In the genomic region with DNA sequence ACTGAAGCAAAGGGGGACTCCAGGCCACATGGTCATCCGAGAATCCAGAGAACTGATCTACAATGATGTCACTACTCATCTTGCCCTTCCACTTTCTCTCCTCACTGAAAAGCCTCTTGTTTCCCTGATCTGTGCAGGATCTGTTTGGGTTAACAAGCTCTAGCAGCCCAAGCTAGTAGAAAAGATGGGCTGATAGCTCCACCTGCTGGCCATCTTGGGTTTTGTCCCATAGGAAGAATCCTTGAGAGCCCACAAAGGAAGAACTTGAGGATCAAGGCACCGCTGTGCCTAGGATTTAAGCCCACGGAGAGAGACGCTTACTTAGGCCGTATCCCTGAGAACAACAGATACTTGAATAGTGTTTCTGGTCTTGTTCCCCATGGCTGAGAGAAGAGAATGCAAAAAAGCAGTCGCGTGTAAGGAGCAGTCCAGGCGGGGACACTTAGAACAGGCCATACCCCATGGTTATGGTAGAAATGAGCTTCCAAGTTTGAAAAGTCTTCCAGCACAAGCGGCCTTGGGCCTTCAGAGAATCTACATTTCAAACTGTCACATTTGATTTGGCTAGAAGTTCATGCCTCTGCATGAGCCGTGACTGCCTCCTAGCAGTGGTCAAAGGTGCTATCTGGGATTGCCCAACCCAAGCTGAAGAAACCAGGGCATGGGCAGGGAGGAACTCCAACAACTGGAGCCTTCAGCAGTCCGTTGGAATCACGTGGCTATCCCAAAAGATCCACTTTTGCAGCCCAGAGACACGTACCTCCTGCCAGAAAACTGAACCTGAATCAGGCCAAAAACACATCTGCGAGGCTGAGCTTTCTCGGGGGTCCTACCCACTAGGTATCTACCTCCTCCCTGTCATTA, we compare ENCODE assay signal across 8 mouse cellular contexts. TPM values are rescaled to one million over a fixed set of nuclear protein-coding genes. Genes with fewer than 3 reads are reported as not detected.
A peak's percentile ranks its signal among the peaks of the same experiment; 100 is the strongest.
DNase-seq lines count a peak whose midpoint lies in the region; ATAC-seq and TF ChIP-seq lines count a peak whose summit lies in the region.

No protein-coding gene starts in this region.

- WGBS in heart, embryonic 10.5 days, result 6% methylated on average over 15 of the region's 15 CpGs
- WGBS in kidney, embryonic 15.5 days, result 4% methylated on average over 15 of the region's 15 CpGs

- H3K27ac ChIP-seq in bone marrow macrophage, adult 2 months (ENCODE audit: insufficient read depth, low read depth, low read length), result peak overlapping the region; percentile 20; the same call in 1 of the 2 replicates
- H3K27ac ChIP-seq in embryonic fibroblast, embryonic 13.5 days (ENCODE audit: insufficient read depth, low read length), result 0 out of 2 replicates have a peak overlapping the region, but pooled peaks have one; percentile 3
- peak overlapping the region; percentile 89 for H3K27ac ChIP-seq in heart, embryonic 10.5 days
- peak overlapping the region; percentile 80 for H3K27ac ChIP-seq in kidney, embryonic 15.5 days

- H3K9me3 ChIP-seq in heart, embryonic 10.5 days, result no peaks in the 10 kb centered on the region
- no peaks in the 10 kb centered on the region for H3K9me3 ChIP-seq in kidney, embryonic 15.5 days (replicated peaks)

- no peak for TF ChIP-seq POLR2A in bone marrow macrophage, adult 2 months (IDR thresholded peaks at IDR 0.05; ENCODE audit: borderline replicate concordance, low read depth, low read length)
- no peak; the same call in none of the 2 replicates for TF ChIP-seq POLR2A in embryonic fibroblast, embryonic 13.5 days (IDR thresholded peaks at IDR 0.05; ENCODE audit: low read depth, low read length)

- H3K4me2 ChIP-seq in kidney, embryonic 15.5 days, result peak overlapping the region; percentile 74

- H3K27me3 ChIP-seq in heart, embryonic 10.5 days (ENCODE audit: insufficient read depth, poor library complexity, severe bottlenecking), result peaks cover 18% of the 10 kb centered on the region; the same call in 1 of the 2 replicates
- H3K27me3 ChIP-seq in kidney, embryonic 15.5 days, result no peaks in the 10 kb centered on the region

- ATAC-seq in kidney, embryonic 15.5 days (replicated peaks; ENCODE audit: low FRiP score), result peak; percentile 54
- peak; percentile 29; the same call in 1 of the 2 replicates for ATAC-seq in monocyte, adult 5-6 weeks (replicated peaks; ENCODE audit: insufficient number of reproducible peaks, low FRiP score, low TSS enrichment, poor library complexity, severe bottlenecking)

- H3K4me3 ChIP-seq in bone marrow macrophage, adult 2 months (ENCODE audit: insufficient read depth, low read length), result peak overlapping the region; percentile 56
- H3K4me3 ChIP-seq in embryonic fibroblast, embryonic 13.5 days (ENCODE audit: insufficient read depth, low read length), result peak overlapping the region; percentile 7; the same call in 1 of the 2 replicates
- peak overlapping the region; percentile 79 for H3K4me3 ChIP-seq in heart, embryonic 10.5 days
- H3K4me3 ChIP-seq in kidney, embryonic 15.5 days (replicated peaks), result peak overlapping the region; percentile 68

- H3K36me3 ChIP-seq in heart, embryonic 10.5 days, result peaks cover 33% of the 10 kb centered on the region
- peaks cover 30% of the 10 kb centered on the region for H3K36me3 ChIP-seq in kidney, embryonic 15.5 days

- TF ChIP-seq CTCF in bone marrow macrophage, adult 2 months (IDR thresholded peaks at IDR 0.05; ENCODE audit: low read depth, low read length), result 0 out of 2 replicates have a peak, but pooled peaks have one; percentile 41
- no peak for TF ChIP-seq CTCF in embryonic fibroblast, embryonic 13.5 days (IDR thresholded peaks at IDR 0.05; ENCODE audit: borderline replicate concordance, insufficient read depth, low read length)

- peaks cover 16% of the 10 kb centered on the region for H3K4me1 ChIP-seq in bone marrow macrophage, adult 2 months (ENCODE audit: control insufficient read depth, insufficient read depth, low read length)
- no peaks in the 10 kb centered on the region for H3K4me1 ChIP-seq in embryonic fibroblast, embryonic 13.5 days (ENCODE audit: control insufficient read depth, insufficient read depth, low read length)
- peaks cover 35% of the 10 kb centered on the region for H3K4me1 ChIP-seq in heart, embryonic 10.5 days
- peaks cover 45% of the 10 kb centered on the region for H3K4me1 ChIP-seq in kidney, embryonic 15.5 days

- peak overlapping the region; percentile 39 for H3K9ac ChIP-seq in kidney, embryonic 15.5 days

- peak; percentile 85 for DNase-seq in B cell, adult 2 months
- peak; percentile 92 for DNase-seq in heart, embryonic 10.5 days (ENCODE audit: low spot score)
- peak; percentile 88 for DNase-seq in liver
- peak; percentile 83 to 93 for DNase-seq in spleen, postnatal 4 days (ENCODE audit: low spot score in 2 of 2)

RNA-seq across cellular contexts. Expression of a gene that starts 0.6 kb away (rescaled TPM):
- 6.1 and 6.5 TPM in 2 replicates for polyA plus RNA-seq in bone marrow macrophage, adult 2 months (2012; ENCODE audit: insufficient read depth, insufficient read length, missing spikeins)
- 5.1 and 6.3 TPM in 2 replicates for polyA plus RNA-seq in embryonic fibroblast, embryonic 13.5 days (2011; ENCODE audit: insufficient read length, low read depth, missing spikeins)
- 17.3 and 19.4 TPM in 2 replicates for polyA plus RNA-seq in heart, embryonic 10.5 days (2016; fragmentation: Nextera tagmentation; extraction: Ambion mirVana)
- 23.2 and 24.0 TPM in 2 replicates for polyA plus RNA-seq in kidney, embryonic 15.5 days (2015; fragmentation: Nextera tagmentation; extraction: Ambion mirVana)
- 1.6 to 6.2 TPM (median 3.1 TPM) in 3 replicates for total RNA-seq in monocyte, adult 5-6 weeks (2017)

RNA-seq across cellular contexts. Expression of a gene that starts 9.6 kb away (rescaled TPM):
- not detected in 2 replicates for polyA plus RNA-seq in bone marrow macrophage, adult 2 months (2012; ENCODE audit: insufficient read depth, insufficient read length, missing spikeins)
- 0.12 and 0.23 TPM in 2 replicates for polyA plus RNA-seq in embryonic fibroblast, embryonic 13.5 days (2011; ENCODE audit: insufficient read length, low read depth, missing spikeins)
- polyA plus RNA-seq in heart, embryonic 10.5 days (2016; fragmentation: Nextera tagmentation; extraction: Ambion mirVana), result 0.41 and 0.57 TPM in 2 replicates
- polyA plus RNA-seq in kidney, embryonic 15.5 days (2015; fragmentation: Nextera tagmentation; extraction: Ambion mirVana), result 2.6 TPM in 2 replicates
- total RNA-seq in monocyte, adult 5-6 weeks (2017), result not detected in 3 replicates

RNA-seq across cellular contexts. Expression of a gene that starts 20.0 kb away (rescaled TPM):
- 95.7 and 97.9 TPM in 2 replicates for polyA plus RNA-seq in bone marrow macrophage, adult 2 months (2012; ENCODE audit: insufficient read depth, insufficient read length, missing spikeins)
- 148 and 162 TPM in 2 replicates for polyA plus RNA-seq in embryonic fibroblast, embryonic 13.5 days (2011; ENCODE audit: insufficient read length, low read depth, missing spikeins)
- polyA plus RNA-seq in heart, embryonic 10.5 days (2016; fragmentation: Nextera tagmentation; extraction: Ambion mirVana), result 144 and 165 TPM in 2 replicates
- 152 and 165 TPM in 2 replicates for polyA plus RNA-seq in kidney, embryonic 15.5 days (2015; fragmentation: Nextera tagmentation; extraction: Ambion mirVana)
- total RNA-seq in monocyte, adult 5-6 weeks (2017), result 111 to 130 TPM (median 118 TPM) in 3 replicates

RNA-seq across cellular contexts. Expression of a gene that starts 20.2 kb away (rescaled TPM):
- 2.5 and 4.5 TPM in 2 replicates for polyA plus RNA-seq in bone marrow macrophage, adult 2 months (2012; ENCODE audit: insufficient read depth, insufficient read length, missing spikeins)
- 3.9 and 5.0 TPM in 2 replicates for polyA plus RNA-seq in embryonic fibroblast, embryonic 13.5 days (2011; ENCODE audit: insufficient read length, low read depth, missing spikeins)
- polyA plus RNA-seq in heart, embryonic 10.5 days (2016; fragmentation: Nextera tagmentation; extraction: Ambion mirVana), result 3.6 and 4.6 TPM in 2 replicates
- polyA plus RNA-seq in kidney, embryonic 15.5 days (2015; fragmentation: Nextera tagmentation; extraction: Ambion mirVana), result 5.1 and 5.3 TPM in 2 replicates
- 0.97 TPM in 1 of 3 replicates, not detected in the others for total RNA-seq in monocyte, adult 5-6 weeks (2017)

Comparison
In these comparisons a context has a peak if more than half of its experiments do, and no peak if none do; other contexts are left out.
1. Peak in every context shown above with its lines: DNase-seq, ATAC-seq, H3K4me3 ChIP-seq and H3K27ac ChIP-seq.
2. H3K27ac ChIP-seq: peak in every context shown above with its lines; median percentile 89 in heart, embryonic 10.5 days; 80 in kidney, embryonic 15.5 days; 20 in bone marrow macrophage, adult 2 months; 3 in embryonic fibroblast, embryonic 13.5 days.
3. H3K4me3 ChIP-seq: peak in every context shown above with its lines; median percentile 79 in heart, embryonic 10.5 days; 68 in kidney, embryonic 15.5 days; 56 in bone marrow macrophage, adult 2 months; 7 in embryonic fibroblast, embryonic 13.5 days.